Mouse (Mus musculus): Measurements from ENCODE around the gene Rsf1.

Gene Rsf1

DNA sequence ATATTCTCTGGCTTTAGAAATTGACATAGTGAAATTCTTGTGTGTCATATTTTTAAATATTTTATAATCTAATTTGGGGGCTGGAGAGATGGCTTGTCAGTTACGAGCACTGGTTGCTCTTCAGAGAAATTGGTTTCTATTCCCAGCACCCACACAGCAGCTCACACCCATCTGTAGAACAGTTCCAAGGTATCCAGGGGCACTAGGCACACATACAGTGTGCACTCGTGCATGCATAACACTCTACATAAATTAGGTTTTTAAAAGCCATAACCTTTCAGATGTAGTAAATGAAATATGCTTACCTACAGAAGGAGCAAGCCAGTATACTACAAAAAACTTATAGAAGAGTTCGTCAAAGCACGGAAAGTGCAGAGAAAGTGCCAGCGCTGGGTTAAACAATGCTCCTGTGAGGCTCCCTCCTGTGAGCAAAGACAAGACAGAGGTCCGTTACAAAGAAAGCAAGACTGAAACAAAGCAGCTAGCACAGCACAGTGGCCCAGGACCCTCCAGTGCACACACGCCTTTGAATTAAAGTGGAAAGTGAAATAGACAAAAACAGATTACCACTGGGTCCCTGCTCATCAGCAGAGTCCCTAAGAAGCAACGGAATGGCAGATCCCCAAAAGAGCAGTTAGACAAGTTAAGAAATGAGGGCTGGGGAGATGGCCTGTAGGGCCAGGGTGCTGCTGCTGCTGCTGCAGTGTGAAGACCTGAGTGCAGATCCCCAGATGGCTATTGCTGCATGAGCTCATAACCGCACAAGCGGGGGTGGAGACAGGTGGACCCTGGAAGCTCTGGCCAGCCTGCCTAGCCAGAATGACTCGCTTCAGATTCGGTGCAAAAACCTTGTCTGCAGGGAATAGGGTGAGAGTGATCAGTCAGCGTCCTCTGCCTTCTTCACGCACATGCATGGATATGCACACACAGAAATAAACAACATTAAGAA, 149.3 kb downstream of the Rsf1 start:
- DNase-seq = no peak

- DNase-seq = no peak
Measured at GRCm38 (mm10) chr7:97730427-97730826, 150.7 kb downstream of the Rsf1 start.

GRCm38 (mm10) chr7:97733606-97734005, 153.9 kb downstream of the Rsf1 start:
- DNase-seq = no peak

GRCm38 (mm10) chr7:97735021-97735420, 155.3 kb downstream of the Rsf1 start:
- DNase-seq = no peak

DNA sequence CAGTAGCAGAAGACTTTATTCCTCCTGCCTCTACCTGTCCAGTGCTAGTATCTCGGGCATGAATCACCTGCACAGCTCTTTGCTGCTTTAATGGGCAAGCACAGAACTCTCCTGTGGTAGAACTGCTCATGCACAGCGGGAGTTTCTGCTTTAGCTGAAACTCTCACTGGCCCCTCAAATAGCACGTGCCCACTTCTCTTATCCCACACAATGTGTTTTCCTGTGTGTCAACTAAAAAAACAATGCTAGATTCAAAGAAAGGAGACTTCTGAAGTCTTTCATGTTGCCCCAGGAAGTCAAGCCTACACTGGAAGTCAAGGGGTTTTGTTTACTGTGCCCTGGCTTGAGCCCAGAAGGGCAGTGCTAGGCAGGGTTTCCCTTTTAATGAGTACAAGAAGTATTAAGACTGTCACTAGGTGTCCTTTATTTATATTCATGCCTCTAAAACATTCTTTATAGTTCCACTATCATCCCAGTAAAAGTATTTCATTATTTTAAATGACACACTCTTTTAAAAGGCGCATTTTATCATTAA, 156.3 kb downstream of the Rsf1 start:
- DNase-seq = no peak

GRCm38 (mm10) chr7:97737256-97737637, 157.6 kb downstream of the Rsf1 start:
- no peak for DNase-seq

DNA sequence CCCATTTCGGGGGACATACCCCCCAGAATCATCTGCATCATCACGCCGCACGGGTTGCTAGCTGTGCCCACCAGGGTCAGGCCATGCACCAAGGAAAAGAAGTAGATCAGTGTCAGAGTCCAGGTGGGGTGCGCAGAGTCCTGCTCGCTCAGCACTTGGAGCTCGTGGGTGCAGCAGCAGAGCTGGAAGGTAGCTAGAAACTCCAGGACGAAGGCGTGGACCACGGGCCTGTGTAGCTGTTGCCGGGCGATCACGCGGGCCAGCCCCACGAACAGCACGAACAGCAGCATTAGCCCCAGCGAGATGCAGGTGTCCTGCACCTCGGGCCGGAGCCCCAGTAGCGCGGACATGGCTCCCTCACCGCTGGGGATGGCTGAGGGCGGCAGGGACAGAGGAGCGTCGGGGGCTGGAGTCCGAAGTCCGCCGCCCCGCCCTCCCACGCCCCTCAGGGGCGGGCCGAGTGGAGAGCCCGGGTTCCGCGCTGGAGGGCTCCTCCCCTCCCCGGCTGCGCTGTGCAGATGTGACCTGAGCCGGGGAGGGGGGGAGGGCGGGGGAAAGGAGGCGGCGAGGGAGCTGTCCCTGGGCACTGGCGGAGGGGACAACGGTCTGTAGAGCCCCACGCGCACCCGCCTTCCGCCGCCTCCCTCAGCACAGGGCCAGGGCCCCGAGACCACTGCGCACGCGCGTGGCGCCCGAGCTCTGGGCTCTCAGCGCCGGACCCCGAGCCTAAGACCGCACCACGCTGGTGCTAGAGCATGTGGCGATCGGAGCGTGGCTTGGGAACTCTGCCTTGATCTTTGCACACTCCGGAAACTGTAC, 158.2 kb downstream of the Rsf1 start, which contains the start of gene Aqp11:
TSS of gene Aqp11 (minus strand) at position 652 of the 819 bp plus-strand sequence.
- DNase-seq = peak; percentile 76

DNA sequence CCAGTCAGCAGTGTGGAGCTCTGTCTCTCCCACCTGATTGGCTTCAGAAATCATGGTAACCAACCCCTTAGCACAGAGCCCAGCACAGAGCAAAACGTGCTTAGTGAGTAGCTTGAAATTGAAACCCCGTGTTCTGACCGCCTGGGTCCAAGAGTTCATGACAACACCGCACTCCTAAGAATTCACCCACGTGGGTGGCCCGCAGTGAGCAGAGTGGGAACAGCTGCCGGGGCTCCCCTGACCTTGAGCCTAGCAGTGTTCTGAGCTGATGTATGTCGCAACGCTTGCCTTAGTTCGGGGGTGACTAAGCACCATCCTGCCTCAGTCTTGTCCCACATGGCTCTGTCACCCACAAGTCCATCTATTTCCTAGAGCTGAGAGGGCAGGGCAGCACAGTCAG, 161.3 kb downstream of the Rsf1 start:
- DNase-seq = no peak

DNA sequence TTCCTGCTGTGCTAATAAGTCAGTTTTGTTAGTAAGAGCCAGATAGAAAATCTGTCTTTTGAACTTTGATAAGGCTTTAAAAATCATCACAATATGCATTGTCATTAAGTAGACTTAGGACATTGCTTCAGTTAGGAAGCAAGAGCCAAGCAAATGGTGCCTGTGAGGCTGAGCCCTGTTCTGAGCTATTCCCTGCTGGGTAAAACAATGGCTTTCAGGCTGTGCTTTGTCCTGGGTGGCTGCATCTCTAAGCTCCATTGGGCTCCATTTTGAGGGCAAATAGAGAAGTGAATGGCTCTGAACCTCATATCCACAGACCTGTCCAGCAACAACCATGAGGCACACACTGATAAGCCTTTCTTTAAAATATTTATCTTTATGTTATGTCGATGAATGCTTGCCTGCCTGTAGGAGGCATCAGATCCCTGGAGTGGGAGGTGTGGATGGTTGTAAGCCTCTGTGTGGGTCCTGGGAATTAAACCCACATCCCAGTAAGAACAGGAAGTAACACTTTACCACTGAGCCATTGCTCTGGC, 162.1 kb downstream of the Rsf1 start:
- DNase-seq = no peak
